Mouse (Mus musculus) MEL (cell line): ENCODE measurements around the gene Hypm.

Experiments used
- CHD2 ChIP-seq: IDR thresholded peaks from 2 replicates; pipeline ENCODE4 v1.6.1; 2011; ENCODE audit warnings: low read length, improper control_type of control experiment
- CTCF ChIP-seq, 3 experiments: IDR thresholded peaks in 2 of 3; conservative IDR thresholded peaks in 1 of 3; 2 replicates each; pipeline ENCODE4 v1.5.1; 2011 to 2012; ENCODE audit warnings: low read length in 3 of 3, low read depth in 2 of 3, mild to moderate bottlenecking in 2 of 3, improper control_type of control experiment in 1 of 3, inconsistent platforms in 1 of 3, mixed read lengths in 1 of 3, moderate library complexity in 1 of 3; ENCODE audit not compliant: control insufficient read depth in 1 of 3, insufficient read depth in 1 of 3, poor library complexity in 1 of 3, severe bottlenecking in 1 of 3
- KAT2A ChIP-seq: conservative IDR thresholded peaks from 2 replicates; pipeline ENCODE4 v1.6.1; 2012; ENCODE audit warnings: low read depth, low read length, improper control_type of control experiment, inconsistent platforms
- MEF2A ChIP-seq: IDR thresholded peaks from 2 replicates; pipeline ENCODE4 v1.6.1; 2014; ENCODE audit warnings: low read depth, mild to moderate bottlenecking, inconsistent platforms, low read length, improper control_type of control experiment; ENCODE audit not compliant: poor library complexity, insufficient replicate concordance, severe bottlenecking; ENCODE audit errors: extremely low read depth

- no peak for TF ChIP-seq CTCF (IDR thresholded peaks at IDR 0.05 in 2 of 3, conservative IDR thresholded peaks at IDR 0.05 in 1 of 3; ENCODE audit: control insufficient read depth in 1 of 3, insufficient read depth in 1 of 3, low read depth in 2 of 3, low read length in 3 of 3, poor library complexity in 1 of 3, severe bottlenecking in 1 of 3)
- TF ChIP-seq CHD2 = no peak
- no peak for TF ChIP-seq MEF2A
- no peak for TF ChIP-seq KAT2A
These were observed at the start of gene Hypm for GRCm38 (mm10) chrX:9846628-9847027.
